Mouse (Mus musculus): ENCODE measurements around the gene 2310007B03Rik. TPM values are rescaled to one million over a fixed set of nuclear protein-coding genes. Genes with fewer than 3 reads are reported as not detected.

The 2310007B03Rik gene
- polyA plus RNA-seq, 1 experiment from 2014 or later: 0.10 TPM

GRCm38 (mm10) chr1:93159566-93160500, 915 bp downstream of the 2310007B03Rik start:
- Histone ChIP-seq H3K4me1 (replicated peaks) (no peaks in the 10 kb centered on the region), H3K4me3 (replicated peaks) (no peak overlapping the region), H3K4me2 (no peak overlapping the region), H3K27ac (no peak overlapping the region), H3K9me3 (replicated peaks) (no peaks in the 10 kb centered on the region), H3K36me3 (no peaks in the 10 kb centered on the region), H3K9ac (no peak overlapping the region), H3K27me3 (no peaks in the 10 kb centered on the region)
- no peak for DNase-seq
- no peak for ATAC-seq (ENCODE audit: low read depth)
- 69% methylated on average over 21 of the region's 21 CpGs for WGBS (ENCODE audit: insufficient replicate concordance)

- ATAC-seq (ENCODE audit: low read depth): no peak
- DNase-seq: no peak
- H3K4me3 ChIP-seq (replicated peaks): no peak overlapping the region
- H3K4me2 ChIP-seq: no peak overlapping the region
- no peak overlapping the region for H3K9ac ChIP-seq
- no peaks in the 10 kb centered on the region for H3K36me3 ChIP-seq
- 64% methylated on average over 8 of the region's 8 CpGs for WGBS (ENCODE audit: insufficient replicate concordance)
- H3K4me1 ChIP-seq (replicated peaks): no peaks in the 10 kb centered on the region
- no peaks in the 10 kb centered on the region for H3K9me3 ChIP-seq (replicated peaks)
- no peak overlapping the region for H3K27ac ChIP-seq
- no peaks in the 10 kb centered on the region for H3K27me3 ChIP-seq
Observed at GRCm38 (mm10) chr1:93158916-93159315, 1.8 kb downstream of the 2310007B03Rik start.

GRCm38 (mm10) chr1:93157566-93157965, 3.2 kb downstream of the 2310007B03Rik start:
- H3K9ac ChIP-seq: no peak overlapping the region
- H3K27me3 ChIP-seq: no peaks in the 10 kb centered on the region
- ATAC-seq (ENCODE audit: low read depth): no peak

GRCm38 (mm10) chr1:93150907-93151661, 9.7 kb downstream of the 2310007B03Rik start:
- Histone ChIP-seq H3K9me3 (replicated peaks) (no peaks in the 10 kb centered on the region), H3K9ac (no peak overlapping the region), H3K4me3 (replicated peaks) (no peak overlapping the region), H3K27me3 (no peaks in the 10 kb centered on the region), H3K4me1 (replicated peaks) (no peaks in the 10 kb centered on the region), H3K4me2 (no peak overlapping the region), H3K27ac (no peak overlapping the region), H3K36me3 (no peaks in the 10 kb centered on the region)
- 47% methylated on average over 2 of the region's 2 CpGs for WGBS (ENCODE audit: insufficient replicate concordance)
- ATAC-seq (ENCODE audit: low read depth) (no peak), DNase-seq (no peak)

More at GRCm38 (mm10) chr1:93157566-93157965, 3.2 kb downstream of the 2310007B03Rik start:
- no peaks in the 10 kb centered on the region for H3K4me1 ChIP-seq (replicated peaks)
- no peak overlapping the region for H3K4me3 ChIP-seq (replicated peaks)
- WGBS (ENCODE audit: insufficient replicate concordance): 58% methylated on average over 4 of the region's 4 CpGs
- H3K27ac ChIP-seq: no peak overlapping the region
- H3K4me2 ChIP-seq: no peak overlapping the region
- no peaks in the 10 kb centered on the region for H3K36me3 ChIP-seq
- H3K9me3 ChIP-seq (replicated peaks): no peaks in the 10 kb centered on the region
- DNase-seq: no peak

- Histone ChIP-seq H3K27ac (no peak overlapping the region), H3K4me3 (replicated peaks) (no peak overlapping the region), H3K9ac (no peak overlapping the region), H3K27me3 (no peaks in the 10 kb centered on the region), H3K4me1 (replicated peaks) (no peaks in the 10 kb centered on the region), H3K9me3 (replicated peaks) (no peaks in the 10 kb centered on the region), H3K4me2 (no peak overlapping the region), H3K36me3 (no peaks in the 10 kb centered on the region)
- ATAC-seq (ENCODE audit: low read depth) (no peak), DNase-seq (no peak)
- 69% methylated on average over 9 of the region's 9 CpGs for WGBS (ENCODE audit: insufficient replicate concordance)
Observed at GRCm38 (mm10) chr1:93144176-93144575, 16.6 kb downstream of the 2310007B03Rik start.

GRCm38 (mm10) chr1:93142871-93143270, 17.9 kb downstream of the 2310007B03Rik start:
- peaks cover 4% of the 10 kb centered on the region; the same call in 1 of the 2 replicates for H3K4me1 ChIP-seq (replicated peaks)
- ATAC-seq (ENCODE audit: low read depth) (no peak), DNase-seq (no peak)
- no peak overlapping the region for H3K4me3 ChIP-seq (replicated peaks)
- WGBS (ENCODE audit: insufficient replicate concordance): 43% methylated on average over 1 of the region's 1 CpGs
- no peak overlapping the region for H3K4me2 ChIP-seq
- no peak overlapping the region for H3K9ac ChIP-seq
- H3K27ac ChIP-seq: no peak overlapping the region
- no peaks in the 10 kb centered on the region for H3K27me3 ChIP-seq
- H3K36me3 ChIP-seq: no peaks in the 10 kb centered on the region
- H3K9me3 ChIP-seq (replicated peaks): no peaks in the 10 kb centered on the region

GRCm38 (mm10) chr1:93139713-93140112, 21.0 kb downstream of the 2310007B03Rik start:
- Histone ChIP-seq H3K4me3 (replicated peaks) (no peak overlapping the region), H3K9ac (no peak overlapping the region), H3K36me3 (no peaks in the 10 kb centered on the region), H3K9me3 (replicated peaks) (no peaks in the 10 kb centered on the region), H3K4me1 (replicated peaks) (peaks cover 6% of the 10 kb centered on the region; the same call in 1 of the 2 replicates), H3K27ac (no peak overlapping the region), H3K4me2 (no peak overlapping the region), H3K27me3 (no peaks in the 10 kb centered on the region)
- DNase-seq: no peak
- ATAC-seq (ENCODE audit: low read depth): no peak
- 68% methylated on average over 7 of the region's 7 CpGs for WGBS (ENCODE audit: insufficient replicate concordance)

GRCm38 (mm10) chr1:93138534-93138933, 22.2 kb downstream of the 2310007B03Rik start:
- Histone ChIP-seq H3K9me3 (replicated peaks) (no peaks in the 10 kb centered on the region), H3K27me3 (no peaks in the 10 kb centered on the region), H3K4me1 (replicated peaks) (peaks cover 6% of the 10 kb centered on the region; the same call in 1 of the 2 replicates), H3K27ac (peak overlapping the region; percentile 47), H3K36me3 (no peaks in the 10 kb centered on the region), H3K9ac (no peak overlapping the region), H3K4me2 (no peak overlapping the region), H3K4me3 (replicated peaks) (no peak overlapping the region)
- no peak for DNase-seq
- ATAC-seq (ENCODE audit: low read depth): peak; percentile 73
- 54% methylated on average over 6 of the region's 6 CpGs for WGBS (ENCODE audit: insufficient replicate concordance)

GRCm38 (mm10) chr1:93135036-93135526, 25.7 kb downstream of the 2310007B03Rik start, which contains the start of gene Agxt:
Gene Agxt (plus strand): TSS chr1:93135240.
- DNase-seq (no peak), ATAC-seq (ENCODE audit: low read depth) (no peak)
- no peaks in the 10 kb centered on the region for H3K36me3 ChIP-seq
- peaks cover 6% of the 10 kb centered on the region; the same call in 1 of the 2 replicates for H3K4me1 ChIP-seq (replicated peaks)
- H3K4me3 ChIP-seq (replicated peaks): no peak within 1 kb of the TSS
- no peaks in the 10 kb centered on the region for H3K27me3 ChIP-seq
- no peak within 1 kb of the TSS for H3K27ac ChIP-seq
- WGBS (ENCODE audit: insufficient replicate concordance): 65% methylated on average over 12 of the region's 12 CpGs
- no peak within 1 kb of the TSS for H3K9ac ChIP-seq
- no peaks in the 10 kb centered on the region for H3K9me3 ChIP-seq (replicated peaks)
- H3K4me2 ChIP-seq: no peak within 1 kb of the TSS

- H3K4me3 ChIP-seq (replicated peaks): no peak overlapping the region
- WGBS (ENCODE audit: insufficient replicate concordance): 41% methylated on average over 8 of the region's 8 CpGs
- H3K36me3 ChIP-seq: no peaks in the 10 kb centered on the region
- ATAC-seq (ENCODE audit: low read depth) (peak; percentile 32; the same call in 1 of the 2 replicates), DNase-seq (no peak)
- no peak overlapping the region for H3K27ac ChIP-seq
- 0 out of 2 replicates have a peak, but pooled peaks cover 3% of the 10 kb centered on the region for H3K4me1 ChIP-seq (replicated peaks)
- H3K9ac ChIP-seq: no peak overlapping the region
- no peaks in the 10 kb centered on the region for H3K9me3 ChIP-seq (replicated peaks)
- no peak overlapping the region for H3K4me2 ChIP-seq
- H3K27me3 ChIP-seq: no peaks in the 10 kb centered on the region
Observed at GRCm38 (mm10) chr1:93132676-93133075, 28.1 kb downstream of the 2310007B03Rik start.
